Mouse (Mus musculus): Measurements from ENCODE around the gene Ddx54.

GRCm38 (mm10) chr5:120607335-120607734, 5.2 kb upstream of the Ddx54 start:
- TF ChIP-seq CTCF (IDR thresholded peaks at IDR 0.05; ENCODE audit: control insufficient read depth, insufficient read depth, low read length) (no peak), POLR2A (IDR thresholded peaks at IDR 0.05; ENCODE audit: borderline replicate concordance, control insufficient read depth, low read depth, low read length) (no peak)

Measured in bone marrow, adult 2 months (tissue).